Mouse (Mus musculus) E14TG2a.4 (cell line): ENCODE data around the gene Rnf213.
A peak's percentile ranks its signal among the peaks of the same experiment; 100 is the strongest.

Source experiments
- CTCF ChIP-seq: conservative IDR thresholded peaks from 2 replicates; pipeline ENCODE4 v1.5.1; 2014; ENCODE audit warnings: low read length
- NANOG ChIP-seq: IDR thresholded peaks from 2 replicates; pipeline ENCODE4 v1.6.1; 2014; ENCODE audit warnings: borderline replicate concordance, low read length, mixed read lengths
- POU5F1 ChIP-seq: IDR thresholded peaks from 2 replicates; pipeline ENCODE4 v1.6.1; 2014; ENCODE audit warnings: low read length, borderline replicate concordance

- TF ChIP-seq CTCF (peak; percentile 57), POU5F1 (no peak), NANOG (no peak)
Observed at GRCm38 (mm10) chr11:119490861-119491689, 98.2 kb downstream of the Rnf213 start, which contains the start of gene Endov.
